Mouse (Mus musculus) forebrain, embryonic 13.5 days (tissue): ENCODE data around the gene Agbl1. TPM values are rescaled to one million over a fixed set of nuclear protein-coding genes. Genes with fewer than 3 reads are reported as not detected.

Experiments used
- ATAC-seq: fragments of 200-750 bp; cut with Nextera tagmentation; 2 replicates; pipeline ENCODE4 v1.8.0; 2017
- H3K27ac ChIP-seq: fragments of 300-500 bp; sonication (generic); 2 replicates; pipeline ENCODE4 v1.5.1; 2015; ENCODE audit warnings: inconsistent platforms, mild to moderate bottlenecking, moderate library complexity
- H3K27me3 ChIP-seq: fragments of 300-500 bp; sonication (generic); 2 replicates; pipeline ENCODE4 v1.6.1; 2015; ENCODE audit warnings: mild to moderate bottlenecking, inconsistent platforms
- H3K36me3 ChIP-seq: fragments of 300-500 bp; sonication (generic); 2 replicates; pipeline ENCODE4 v1.6.1; 2015; ENCODE audit warnings: mild to moderate bottlenecking, inconsistent platforms; ENCODE audit not compliant: poor library complexity, severe bottlenecking
- H3K4me1 ChIP-seq: fragments of 300-500 bp; sonication (generic); 2 replicates; pipeline ENCODE4 v1.6.1; 2015; ENCODE audit warnings: inconsistent platforms
- H3K4me2 ChIP-seq: fragments of 300-500 bp; sonication (generic); 2 replicates; pipeline ENCODE4 v1.6.1; 2015; ENCODE audit warnings: inconsistent platforms, mild to moderate bottlenecking, moderate library complexity
- H3K4me3 ChIP-seq: fragments of 300-500 bp; sonication (generic); 2 replicates; pipeline ENCODE4 v1.5.1; 2015; ENCODE audit warnings: mild to moderate bottlenecking, inconsistent platforms
- H3K9ac ChIP-seq: fragments of 300-500 bp; sonication (generic); 2 replicates; pipeline ENCODE4 v1.6.1; 2015; ENCODE audit warnings: mild to moderate bottlenecking, inconsistent platforms
- H3K9me3 ChIP-seq: fragments of 300-500 bp; sonication (generic); replicated peaks from 2 replicates; pipeline ENCODE4 v1.6.1; 2016; ENCODE audit warnings: inconsistent platforms
- WGBS: fragments of 180-500 bp; shearing (Covaris S2); methylation state at CpG from one replicate; pipeline ENCODE4 v1.1.7; 2015; 5-methylcytosine and 5-hydroxymethylcytosine counted together
- polyA plus RNA-seq: library from polyadenylated mRNA; unstranded; fragments of >200 nt; fragmentation: Nextera tagmentation; extraction: Ambion mirVana; gene quantifications from 2 replicates; pipeline ENCODE4 v1.2.1, GENCODE M21; 2015

Gene Agbl1
- polyA plus RNA-seq, 1 experiment from 2014 or later: 0.18 TPM

DNA sequence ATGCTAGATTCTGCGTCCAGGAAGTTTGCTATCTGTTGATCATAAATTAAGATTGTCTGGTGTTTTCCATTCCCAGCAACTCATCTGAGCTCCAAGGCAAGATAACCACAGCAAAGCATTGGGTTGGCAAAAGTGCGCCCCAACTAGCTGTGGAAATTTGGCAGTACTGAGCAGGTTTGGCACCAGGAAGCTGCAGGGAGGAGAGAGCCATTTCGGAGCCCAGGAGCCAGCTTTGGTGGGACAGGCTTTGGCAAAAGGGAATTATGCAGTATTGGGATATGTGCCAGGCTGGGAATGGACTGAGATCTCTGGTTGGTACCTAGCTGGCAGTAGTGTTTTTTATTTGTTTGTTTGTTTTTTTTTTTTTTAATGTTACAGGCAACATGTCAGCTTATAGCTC, 612.5 kb downstream of the Agbl1 start:
- no peaks in the 10 kb centered on the region for H3K4me1 ChIP-seq
- WGBS: 85% methylated on average over 3 of the region's 3 CpGs
- H3K9me3 ChIP-seq: no peaks in the 10 kb centered on the region
- H3K27ac ChIP-seq: no peak overlapping the region
- no peaks in the 10 kb centered on the region for H3K27me3 ChIP-seq
- ATAC-seq: no peak
- no peak overlapping the region for H3K4me3 ChIP-seq
- H3K4me2 ChIP-seq: no peak overlapping the region
- no peak overlapping the region for H3K9ac ChIP-seq
- H3K36me3 ChIP-seq: no peaks in the 10 kb centered on the region

GRCm38 (mm10) chr7:76889416-76890209, 659.9 kb downstream of the Agbl1 start:
- ATAC-seq: peak; percentile 65; the same call in 1 of the 2 replicates
- Histone ChIP-seq H3K4me3 (peak overlapping the region; percentile 5; the same call in 1 of the 2 replicates), H3K9me3 (no peaks in the 10 kb centered on the region), H3K36me3 (no peaks in the 10 kb centered on the region), H3K27ac (no peak overlapping the region), H3K27me3 (no peaks in the 10 kb centered on the region), H3K4me2 (peak overlapping the region; percentile 47), H3K9ac (no peak overlapping the region), H3K4me1 (no peaks in the 10 kb centered on the region)
- WGBS: 29% methylated on average over 22 of the region's 22 CpGs

- H3K4me1 ChIP-seq: no peaks in the 10 kb centered on the region
- no peaks in the 10 kb centered on the region for H3K9me3 ChIP-seq
- H3K4me3 ChIP-seq: no peak overlapping the region
- H3K4me2 ChIP-seq: no peak overlapping the region
- WGBS: 96% methylated on average over 1 of the region's 1 CpGs
- no peak overlapping the region for H3K27ac ChIP-seq
- no peak overlapping the region for H3K9ac ChIP-seq
- ATAC-seq: no peak
- H3K27me3 ChIP-seq: no peaks in the 10 kb centered on the region
- no peaks in the 10 kb centered on the region for H3K36me3 ChIP-seq
These were observed 674.4 kb downstream of the Agbl1 start for GRCm38 (mm10) chr7:76904096-76904495.

GRCm38 (mm10) chr7:76911672-76912071, 682.0 kb downstream of the Agbl1 start:
- WGBS: 84% methylated on average over 5 of the region's 5 CpGs
- Histone ChIP-seq H3K4me1 (no peaks in the 10 kb centered on the region), H3K36me3 (no peaks in the 10 kb centered on the region), H3K4me3 (no peak overlapping the region), H3K27ac (no peak overlapping the region), H3K9me3 (no peaks in the 10 kb centered on the region), H3K27me3 (no peaks in the 10 kb centered on the region), H3K4me2 (no peak overlapping the region), H3K9ac (no peak overlapping the region)
- ATAC-seq: peak; percentile 45; the same call in 1 of the 2 replicates

- ATAC-seq: peak; percentile 38; the same call in 1 of the 2 replicates
- Histone ChIP-seq H3K4me2 (no peak overlapping the region), H3K4me3 (no peak overlapping the region), H3K4me1 (no peaks in the 10 kb centered on the region), H3K27me3 (no peaks in the 10 kb centered on the region), H3K36me3 (no peaks in the 10 kb centered on the region), H3K9me3 (no peaks in the 10 kb centered on the region), H3K27ac (no peak overlapping the region), H3K9ac (no peak overlapping the region)
These were observed 689.2 kb downstream of the Agbl1 start for GRCm38 (mm10) chr7:76918871-76919270.

DNA sequence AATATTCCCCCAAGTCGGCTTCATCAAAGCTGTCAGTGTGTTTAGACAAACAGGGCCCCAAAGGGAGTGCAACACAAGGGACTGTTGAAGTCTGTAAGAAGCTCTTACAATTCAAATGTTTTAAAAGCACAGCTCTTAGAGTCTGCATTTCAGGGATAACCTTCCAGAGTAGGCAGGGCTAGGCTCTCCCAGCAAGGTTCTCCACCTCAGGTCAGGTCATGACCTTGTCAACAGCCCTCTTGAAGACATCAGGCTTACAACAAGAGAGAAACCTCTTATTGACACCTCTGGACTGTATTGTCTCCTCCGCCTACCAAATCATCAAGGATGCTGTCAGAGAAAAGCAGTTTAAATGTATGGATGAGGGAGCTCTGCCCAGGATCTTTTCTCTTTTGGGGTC, 692.0 kb downstream of the Agbl1 start:
- no peak for ATAC-seq
- no peak overlapping the region for H3K9ac ChIP-seq
- no peak overlapping the region for H3K4me2 ChIP-seq
- no peak overlapping the region for H3K27ac ChIP-seq
- H3K4me3 ChIP-seq: no peak overlapping the region
- no peaks in the 10 kb centered on the region for H3K9me3 ChIP-seq
- no peaks in the 10 kb centered on the region for H3K27me3 ChIP-seq
- H3K36me3 ChIP-seq: no peaks in the 10 kb centered on the region
- H3K4me1 ChIP-seq: no peaks in the 10 kb centered on the region
- WGBS: 56% methylated on average over 2 of the region's 2 CpGs

DNA sequence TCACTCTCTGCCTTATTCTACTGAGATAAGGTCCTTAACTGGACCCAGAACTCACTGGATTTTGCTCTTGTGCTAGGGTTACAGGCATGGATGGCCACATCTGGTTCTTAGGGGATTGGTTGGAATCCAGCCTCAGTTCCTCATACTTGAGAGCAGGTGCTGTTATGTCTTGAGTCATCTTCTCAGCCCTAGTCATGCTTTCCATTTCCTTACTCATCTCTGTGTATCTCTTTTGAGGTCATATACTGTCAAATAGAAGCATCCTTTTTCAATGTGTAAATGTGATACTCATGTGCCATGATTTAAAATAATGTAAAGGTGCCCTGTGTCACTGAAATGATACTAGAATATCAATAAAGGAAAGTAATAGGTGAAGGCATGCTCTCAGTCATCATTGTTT, 705.5 kb downstream of the Agbl1 start:
- Histone ChIP-seq H3K27ac (no peak overlapping the region), H3K36me3 (no peaks in the 10 kb centered on the region), H3K4me1 (no peaks in the 10 kb centered on the region), H3K9me3 (no peaks in the 10 kb centered on the region), H3K27me3 (no peaks in the 10 kb centered on the region), H3K4me3 (no peak overlapping the region), H3K9ac (no peak overlapping the region), H3K4me2 (no peak overlapping the region)
- ATAC-seq: no peak

DNA sequence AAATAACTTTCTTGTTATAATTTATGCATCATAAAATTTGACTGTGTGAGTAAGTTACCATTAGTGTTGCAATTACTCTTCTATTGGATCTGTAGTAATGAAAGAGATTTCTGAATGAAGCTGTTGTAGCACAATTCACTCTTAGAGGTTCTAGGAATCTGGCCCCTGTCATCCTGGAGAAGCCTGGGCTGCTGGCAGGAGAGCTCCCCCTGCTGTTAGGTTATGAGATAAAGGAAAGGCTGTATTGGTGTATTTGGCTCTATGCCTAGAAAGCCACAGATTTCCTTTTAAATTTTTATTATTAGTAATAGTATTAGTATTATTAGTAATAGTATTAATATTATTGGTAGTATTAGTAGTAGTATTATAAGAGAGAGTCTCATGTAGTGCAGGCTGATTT, 711.8 kb downstream of the Agbl1 start:
- no peak overlapping the region for H3K4me2 ChIP-seq
- H3K36me3 ChIP-seq: no peaks in the 10 kb centered on the region
- no peak overlapping the region for H3K4me3 ChIP-seq
- no peak overlapping the region for H3K27ac ChIP-seq
- no peaks in the 10 kb centered on the region for H3K4me1 ChIP-seq
- no peaks in the 10 kb centered on the region for H3K9me3 ChIP-seq
- peak; percentile 24; the same call in 1 of the 2 replicates for ATAC-seq
- H3K9ac ChIP-seq: no peak overlapping the region
- no peaks in the 10 kb centered on the region for H3K27me3 ChIP-seq

GRCm38 (mm10) chr7:76971334-76971733, 741.6 kb downstream of the Agbl1 start:
- WGBS: 16% methylated on average over 3 of the region's 3 CpGs
- H3K9me3 ChIP-seq: no peaks in the 10 kb centered on the region
- no peak overlapping the region for H3K4me3 ChIP-seq

GRCm38 (mm10) chr7:77009571-77009970, 779.9 kb downstream of the Agbl1 start:
- H3K9me3 ChIP-seq: no peaks in the 10 kb centered on the region
- no peaks in the 10 kb centered on the region for H3K4me1 ChIP-seq
- no peak for ATAC-seq
- no peaks in the 10 kb centered on the region for H3K27me3 ChIP-seq
- H3K4me3 ChIP-seq: no peak overlapping the region
- H3K27ac ChIP-seq: no peak overlapping the region
- H3K9ac ChIP-seq: no peak overlapping the region
- H3K4me2 ChIP-seq: no peak overlapping the region
- no peaks in the 10 kb centered on the region for H3K36me3 ChIP-seq
- 90% methylated on average over 3 of the region's 3 CpGs for WGBS

More at GRCm38 (mm10) chr7:76971334-76971733, 741.6 kb downstream of the Agbl1 start:
- no peak for ATAC-seq
- H3K27ac ChIP-seq: no peak overlapping the region
- H3K27me3 ChIP-seq: no peaks in the 10 kb centered on the region
- H3K9ac ChIP-seq: no peak overlapping the region
- H3K4me1 ChIP-seq: no peaks in the 10 kb centered on the region
- H3K36me3 ChIP-seq: no peaks in the 10 kb centered on the region
- no peak overlapping the region for H3K4me2 ChIP-seq

- no peaks in the 10 kb centered on the region for H3K27me3 ChIP-seq
- no peaks in the 10 kb centered on the region for H3K4me1 ChIP-seq
- ATAC-seq: no peak
- no peaks in the 10 kb centered on the region for H3K36me3 ChIP-seq
- H3K27ac ChIP-seq: no peak overlapping the region
- H3K4me3 ChIP-seq: no peak overlapping the region
- no peak overlapping the region for H3K9ac ChIP-seq
- H3K4me2 ChIP-seq: no peak overlapping the region
- no peaks in the 10 kb centered on the region for H3K9me3 ChIP-seq
These were observed 799.3 kb downstream of the Agbl1 start for GRCm38 (mm10) chr7:77029019-77029418.

GRCm38 (mm10) chr7:77076033-77076432, 846.3 kb downstream of the Agbl1 start:
- no peaks in the 10 kb centered on the region for H3K9me3 ChIP-seq
- H3K4me2 ChIP-seq: no peak overlapping the region
- H3K36me3 ChIP-seq: no peaks in the 10 kb centered on the region
- H3K27ac ChIP-seq: no peak overlapping the region
- ATAC-seq: peak; percentile 30; the same call in 1 of the 2 replicates
- H3K27me3 ChIP-seq: no peaks in the 10 kb centered on the region
- no peaks in the 10 kb centered on the region for H3K4me1 ChIP-seq
- no peak overlapping the region for H3K4me3 ChIP-seq
- no peak overlapping the region for H3K9ac ChIP-seq

GRCm38 (mm10) chr7:77087266-77087665, 857.6 kb downstream of the Agbl1 start:
- Histone ChIP-seq H3K4me1 (peaks cover 7% of the 10 kb centered on the region; the same call in 1 of the 2 replicates), H3K27me3 (no peaks in the 10 kb centered on the region), H3K27ac (no peak overlapping the region), H3K9ac (no peak overlapping the region), H3K4me3 (no peak overlapping the region), H3K9me3 (no peaks in the 10 kb centered on the region), H3K4me2 (no peak overlapping the region), H3K36me3 (no peaks in the 10 kb centered on the region)
- 43% methylated on average over 1 of the region's 1 CpGs for WGBS
- ATAC-seq: no peak
